Mouse (Mus musculus): ENCODE data around the gene Gm48552.

Gm48552 gene

GRCm38 (mm10) chr10:81362336-81362949, 26.4 kb upstream of the Gm48552 start:
- DNase-seq = no peak

DNA sequence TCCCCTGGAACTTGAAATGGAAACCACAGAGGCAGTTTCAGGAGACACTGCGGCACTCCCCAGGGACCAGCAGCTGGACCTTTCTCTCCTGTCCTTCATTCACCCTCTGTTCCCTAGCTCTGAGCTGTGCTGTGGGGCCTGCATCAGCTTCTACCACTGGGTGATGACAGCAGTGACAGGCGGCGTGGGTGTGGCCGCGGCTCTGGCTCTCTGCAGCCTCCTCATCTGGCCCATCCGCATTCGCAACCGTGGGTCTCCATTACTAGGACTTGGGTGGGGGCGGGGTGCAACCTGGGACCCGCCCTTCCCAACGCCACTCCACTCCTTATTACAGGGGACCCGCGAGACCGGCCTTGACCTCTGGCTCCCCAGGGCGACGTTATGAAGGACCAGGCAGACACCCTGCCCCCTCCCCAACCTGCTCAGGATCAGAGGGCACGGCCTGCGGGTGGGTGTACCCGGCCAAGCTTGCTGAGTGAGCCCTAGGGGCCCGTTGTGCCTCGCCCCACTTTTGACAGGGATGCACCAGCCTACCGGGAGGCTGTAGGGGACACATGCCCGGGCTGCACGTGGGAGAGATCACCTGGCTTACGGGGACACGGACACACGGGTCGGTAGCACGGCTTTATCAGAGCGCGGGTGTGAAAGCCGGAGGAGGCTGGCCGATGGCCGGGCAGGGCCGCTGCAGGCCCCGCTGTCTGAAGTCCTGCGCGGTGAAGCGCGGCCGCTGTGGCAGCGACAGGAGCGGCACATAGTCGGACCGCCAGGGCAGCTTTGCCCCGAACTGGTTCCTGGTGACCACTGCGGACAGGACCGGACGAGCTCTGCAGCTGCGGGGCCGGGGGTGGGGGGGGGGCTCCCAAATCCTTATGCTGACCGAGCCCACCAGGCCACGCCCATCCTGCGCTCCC, 25.1 kb upstream of the Gm48552 start:
- DNase-seq = peak; percentile 96

- DNase-seq = peak; percentile 96
Measured at GRCm38 (mm10) chr10:81364666-81365065, 24.1 kb upstream of the Gm48552 start.

DNA sequence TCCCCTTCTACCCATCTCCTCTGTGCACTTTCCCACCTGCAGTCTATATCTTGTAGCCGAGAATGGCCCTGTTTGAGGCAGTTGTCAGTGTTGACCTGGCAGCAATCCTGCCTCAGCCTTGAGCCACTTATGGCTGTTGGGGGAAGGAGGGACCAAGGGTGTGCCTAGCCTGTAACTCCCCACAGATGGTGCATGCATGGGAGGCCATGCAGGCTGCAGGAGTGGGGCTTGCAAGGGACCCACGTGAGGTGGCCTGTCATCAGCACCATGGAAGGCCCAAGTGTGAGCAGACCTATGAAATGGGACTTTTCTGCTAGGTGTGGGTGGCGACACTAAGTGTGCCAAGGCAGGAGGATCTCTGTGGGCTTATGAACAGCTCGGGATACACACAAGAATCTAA, 23.7 kb upstream of the Gm48552 start:
- DNase-seq = peak; percentile 96

- DNase-seq = no peak
Measured at GRCm38 (mm10) chr10:81365672-81366476, 22.9 kb upstream of the Gm48552 start, which contains the start of gene 4930404N11Rik. Gene 4930404N11Rik (minus strand): TSS chr10:81365816.

DNA sequence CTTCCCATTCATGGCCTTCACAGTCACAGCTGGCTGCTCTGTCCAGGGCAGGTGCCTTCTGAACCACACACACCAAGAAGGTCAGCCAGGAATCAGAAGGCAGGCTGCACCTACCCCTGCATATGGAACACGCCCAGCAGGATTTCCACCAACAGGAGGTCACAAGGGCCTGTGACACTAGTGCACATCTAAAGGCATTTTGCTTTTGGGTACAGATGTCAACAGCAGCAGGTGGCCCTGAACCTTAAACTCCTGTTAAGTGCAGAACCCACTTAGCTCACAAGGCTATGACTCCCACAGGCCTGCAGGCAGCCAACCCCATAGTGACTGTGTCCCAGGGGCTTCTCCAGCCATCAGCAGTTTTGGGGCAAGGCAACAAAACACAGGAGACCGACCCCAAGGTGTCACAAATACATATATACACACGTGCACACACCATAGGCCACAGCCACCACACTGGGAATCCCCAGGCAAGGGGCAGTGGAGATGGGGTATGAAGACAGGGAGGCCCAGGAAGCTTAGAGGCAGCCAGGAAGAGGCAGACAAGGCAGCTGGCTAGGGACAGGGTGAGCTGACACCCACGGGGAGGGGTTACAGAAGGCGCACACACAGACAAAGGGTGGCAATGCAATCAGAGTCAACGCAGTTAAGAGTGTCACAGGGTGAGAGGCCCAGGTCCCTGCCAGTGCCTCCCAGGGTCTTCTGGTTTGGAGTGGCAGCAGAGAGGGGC, 22.2 kb upstream of the Gm48552 start:
- no peak for DNase-seq

- no peak for DNase-seq
Measured at GRCm38 (mm10) chr10:81367207-81367495, 21.7 kb upstream of the Gm48552 start.

DNA sequence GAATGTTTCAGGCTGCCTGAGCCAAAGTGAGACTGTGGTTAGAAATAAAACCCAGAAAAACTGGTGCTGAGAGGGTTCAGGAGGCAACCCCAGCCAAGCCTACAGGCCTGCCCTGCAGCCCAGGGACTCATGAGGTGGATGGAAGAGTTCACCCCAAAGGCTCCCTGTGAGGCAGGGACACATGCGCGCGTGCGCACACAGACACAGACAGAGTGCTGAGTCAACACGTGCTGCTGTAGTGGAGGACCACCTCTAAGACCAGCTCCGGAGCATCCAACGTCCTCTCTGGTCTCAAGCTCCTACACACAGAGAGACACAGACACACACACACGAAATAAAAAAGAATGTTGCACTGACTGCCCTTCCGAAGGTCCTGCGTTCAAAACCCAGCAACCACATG, 13.5 kb upstream of the Gm48552 start:
- DNase-seq = no peak

GRCm38 (mm10) chr10:81376561-81377361, 12.0 kb upstream of the Gm48552 start:
- peak; percentile 94 for DNase-seq

DNA sequence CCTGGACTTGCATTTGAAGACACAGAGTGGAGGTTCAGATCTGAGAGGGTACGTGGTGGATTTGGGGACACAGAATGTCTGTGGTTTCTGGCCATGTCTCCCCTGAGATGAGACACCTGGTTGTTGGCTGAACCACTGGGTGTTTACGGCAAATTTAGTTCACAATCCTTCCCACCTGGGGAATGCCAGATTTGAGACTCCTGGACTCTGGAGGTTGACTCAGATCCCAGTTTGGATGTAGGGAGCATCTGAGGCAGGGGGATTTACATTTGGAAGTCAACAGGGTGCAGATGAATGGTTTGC, 11.5 kb upstream of the Gm48552 start:
- DNase-seq = no peak

- no peak for DNase-seq
Measured at GRCm38 (mm10) chr10:81377793-81378552, 10.8 kb upstream of the Gm48552 start, which contains the start of gene Fzr1. Gene Fzr1 (minus strand): TSS chr10:81378516.

- peak; percentile 100 for DNase-seq
Measured at GRCm38 (mm10) chr10:81378553-81379182, 10.1 kb upstream of the Gm48552 start.

- DNase-seq = peak; percentile 95
Measured at GRCm38 (mm10) chr10:81379183-81379553, 9.6 kb upstream of the Gm48552 start.

DNA sequence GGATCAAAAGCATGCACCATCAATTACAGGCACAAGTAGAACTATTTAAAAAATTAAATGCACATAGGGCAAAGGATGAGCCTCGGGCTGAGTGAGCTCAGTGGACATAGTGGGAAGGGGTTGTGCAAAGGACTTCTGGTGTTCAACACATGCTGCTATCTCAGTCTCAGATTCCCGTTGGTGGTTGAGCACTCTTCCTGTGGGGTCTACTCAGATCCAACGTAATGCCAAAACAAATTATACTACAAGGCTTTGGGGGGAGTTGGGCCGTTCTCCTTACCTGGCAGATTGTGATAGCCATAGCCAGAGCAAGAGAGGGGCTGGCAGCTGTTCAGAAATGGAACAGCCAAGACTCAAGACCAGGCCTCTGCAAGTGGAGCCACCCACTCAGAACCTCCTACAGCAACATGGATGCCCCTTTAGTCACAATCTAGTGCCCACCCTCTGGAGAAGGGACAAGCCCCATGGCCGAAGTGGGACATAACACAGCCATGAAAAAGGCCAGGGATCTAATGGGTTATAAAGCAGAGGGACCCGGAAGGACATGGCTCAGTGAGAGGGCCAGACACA, 8.9 kb upstream of the Gm48552 start:
- no peak for DNase-seq

- DNase-seq = peak; percentile 95
Measured at GRCm38 (mm10) chr10:81382039-81382438, 6.8 kb upstream of the Gm48552 start.

GRCm38 (mm10) chr10:81383802-81384604, 4.8 kb upstream of the Gm48552 start, which contains the start of the genes Dohh and Gm48551:
Gene Dohh (plus strand): TSS chr10:81384428.
Gene Gm48551 (plus strand): TSS chr10:81384466.
- peak; percentile 100 for DNase-seq

GRCm38 (mm10) chr10:81384605-81384982, 4.2 kb upstream of the Gm48552 start:
- no peak for DNase-seq

GRCm38 (mm10) chr10:81385603-81386306, 3.0 kb upstream of the Gm48552 start:
- peak; percentile 94 for DNase-seq

GRCm38 (mm10) chr10:81387716-81388115, 1.1 kb upstream of the Gm48552 start:
- DNase-seq = no peak

Measured in heart, adult 11 months (tissue).